Comparison of ENCODE assay signal across 9 mouse cellular contexts in genomic region chr11:100814498-100814897, GRCm38 (mm10). TPM values are rescaled to one million over a fixed set of nuclear protein-coding genes. Genes with fewer than 3 reads are reported as not detected.
DNase-seq lines count a peak whose midpoint lies in the region; ATAC-seq lines count a peak whose summit lies in the region.
"Had no signal": no experiment of that assay in that cellular context is flagged by ENCODE, and none has a peak within 500 bp of the region (broad histone marks: within the 10 kb centered on the region; RNA-seq: fewer than 3 reads in every experiment).

No protein-coding gene starts in this region.

- H3K4me1 ChIP-seq in heart, embryonic 13.5 days, result peaks cover 67% of the 10 kb centered on the region

- peak overlapping the region; percentile 78 for H3K27ac ChIP-seq in heart, embryonic 13.5 days (replicated peaks)

- DNase-seq in Muller cell, postnatal 12 days (ENCODE audit: inconsistent ontology term), result peak; percentile 23
- peak; percentile 68 for DNase-seq in c-Kit-positive CD71-positive TER-119-positive erythroid progenitor cells, embryonic 14.5 days (ENCODE audit: low spot score)
- peak; percentile 81 to 89 for DNase-seq in kidney, postnatal 4 days
- DNase-seq in thymus, postnatal 36 days, result peak; percentile 80 to 87
- DNase-seq in right cerebral cortex, postnatal 14 days, result no peak
- no peak for DNase-seq in frontal cortex, postnatal 36 days (ENCODE audit: low spot score in 2 of 2)

- H3K4me3 ChIP-seq in heart, embryonic 13.5 days, result peak overlapping the region; percentile 37

- 31% methylated on average over 13 of the region's 13 CpGs for WGBS in heart, embryonic 13.5 days

- H3K36me3 ChIP-seq in heart, embryonic 13.5 days, result peaks cover 12% of the 10 kb centered on the region

- H3K9me3 ChIP-seq in heart, embryonic 13.5 days, result no peaks in the 10 kb centered on the region; the same call in 1 of the 2 replicates

- peak overlapping the region; percentile 69 for H3K9ac ChIP-seq in heart, embryonic 13.5 days

- peak overlapping the region; percentile 62 for H3K4me2 ChIP-seq in heart, embryonic 13.5 days

- H3K27me3 ChIP-seq in heart, embryonic 13.5 days (replicated peaks), result no peaks in the 10 kb centered on the region

- peak; percentile 39; the same call in 1 of the 2 replicates for ATAC-seq in heart, embryonic 13.5 days (ENCODE audit: extremely low read depth, insufficient number of reproducible peaks, low FRiP score, low TSS enrichment)
- ATAC-seq in megakaryocyte-erythroid progenitor cell, adult 5-6 weeks (replicated peaks; ENCODE audit: low FRiP score, low TSS enrichment, poor library complexity, severe bottlenecking), result peak; percentile 56

RNA-seq across cellular contexts. Expression of gene Stat5b, which starts 36.0 kb away (rescaled TPM):
- 24.3 and 27.0 TPM in 2 replicates for polyA plus RNA-seq in heart, embryonic 13.5 days (2015; fragmentation: Nextera tagmentation; extraction: Ambion mirVana)
- total RNA-seq in megakaryocyte-erythroid progenitor cell, adult 5-6 weeks (2014; fragmentation: Nextera tagmentation), result 45.1 and 53.5 TPM in 2 replicates
- total RNA-seq in megakaryocyte-erythroid progenitor cell, adult 5-6 weeks (2017), result 37.0 and 58.7 TPM in 2 replicates

RNA-seq across cellular contexts. Expression of gene Ghdc, which starts 43.7 kb away (rescaled TPM):
- polyA plus RNA-seq in heart, embryonic 13.5 days (2015; fragmentation: Nextera tagmentation; extraction: Ambion mirVana), result 6.0 and 7.2 TPM in 2 replicates
- 1.5 and 8.0 TPM in 2 replicates for total RNA-seq in megakaryocyte-erythroid progenitor cell, adult 5-6 weeks (2014; fragmentation: Nextera tagmentation)
- 1.3 and 1.7 TPM in 2 replicates for total RNA-seq in megakaryocyte-erythroid progenitor cell, adult 5-6 weeks (2017)

RNA-seq across cellular contexts. Expression of gene Stat5a, which starts 44.7 kb away (rescaled TPM):
- polyA plus RNA-seq in heart, embryonic 13.5 days (2015; fragmentation: Nextera tagmentation; extraction: Ambion mirVana), result 5.2 and 5.9 TPM in 2 replicates
- total RNA-seq in megakaryocyte-erythroid progenitor cell, adult 5-6 weeks (2014; fragmentation: Nextera tagmentation), result 81.1 and 116 TPM in 2 replicates
- total RNA-seq in megakaryocyte-erythroid progenitor cell, adult 5-6 weeks (2017), result 55.9 and 62.7 TPM in 2 replicates

RNA-seq across cellular contexts. Expression of gene Hcrt, which starts 51.8 kb away (rescaled TPM):
- not detected in 2 replicates for polyA plus RNA-seq in heart, embryonic 13.5 days (2015; fragmentation: Nextera tagmentation; extraction: Ambion mirVana)
- total RNA-seq in megakaryocyte-erythroid progenitor cell, adult 5-6 weeks (2014; fragmentation: Nextera tagmentation), result not detected in 2 replicates
- total RNA-seq in megakaryocyte-erythroid progenitor cell, adult 5-6 weeks (2017), result not detected in 2 replicates
- total RNA-seq: adrenal gland, postnatal 4 days had no signal

RNA-seq across cellular contexts. Expression of gene Kcnh4, which starts 54.8 kb away (rescaled TPM):
- polyA plus RNA-seq in heart, embryonic 13.5 days (2015; fragmentation: Nextera tagmentation; extraction: Ambion mirVana), result not detected in 2 replicates
- 0.57 TPM in 1 of 2 replicates, not detected in the other for total RNA-seq in megakaryocyte-erythroid progenitor cell, adult 5-6 weeks (2014; fragmentation: Nextera tagmentation)
- total RNA-seq in megakaryocyte-erythroid progenitor cell, adult 5-6 weeks (2017), result not detected in 2 replicates

Comparison
In these comparisons a context has a peak if more than half of its experiments do, and no peak if none do; other contexts are left out.
1. DNase-seq: peak in Muller cell, postnatal 12 days (single experiment), c-Kit-positive CD71-positive TER-119-positive erythroid progenitor cells, embryonic 14.5 days (single experiment), kidney, postnatal 4 days (2 of 2) and thymus, postnatal 36 days (2 of 2); none in right cerebral cortex, postnatal 14 days (single experiment) and frontal cortex, postnatal 36 days (0 of 2).